Mouse (Mus musculus): ENCODE results near the gene Fermt3.
A peak's percentile ranks its signal among the peaks of the same experiment; 100 is the strongest.
"Not testable (repeated sequence)": the region's sequence is repeated elsewhere in the genome, so short reads cannot be mapped to it uniquely, and the experiment has no call there.

Gene Fermt3

GRCm38 (mm10) chr19:7019191-7019590, at the start of gene Fermt3:
TSS of gene Fermt3 (minus strand) at chr19:7019469.
- peak; percentile 18 for DNase-seq (ENCODE audit: low read depth, low spot score)

- no peak for DNase-seq (ENCODE audit: low read depth, low spot score)
Measured at GRCm38 (mm10) chr19:7068136-7068535, 48.9 kb upstream of the Fermt3 start.

GRCm38 (mm10) chr19:7067344-7068050, 48.2 kb upstream of the Fermt3 start:
- DNase-seq (ENCODE audit: low read depth, low spot score) = no peak

- no peak for DNase-seq (ENCODE audit: low read depth, low spot score)
Measured at GRCm38 (mm10) chr19:7066828-7067342, 47.6 kb upstream of the Fermt3 start.

GRCm38 (mm10) chr19:7066034-7066827, 47.0 kb upstream of the Fermt3 start:
- no peak for DNase-seq (ENCODE audit: low read depth, low spot score)

- DNase-seq (ENCODE audit: low read depth, low spot score) = no peak
Measured at GRCm38 (mm10) chr19:7064571-7064970, 45.3 kb upstream of the Fermt3 start.

- no peak for DNase-seq (ENCODE audit: low read depth, low spot score)
Measured at GRCm38 (mm10) chr19:7062916-7063315, 43.6 kb upstream of the Fermt3 start.

- DNase-seq (ENCODE audit: low read depth, low spot score) = no peak
Measured at GRCm38 (mm10) chr19:7062110-7062509, 42.8 kb upstream of the Fermt3 start.

GRCm38 (mm10) chr19:7058541-7058940, 39.3 kb upstream of the Fermt3 start:
- DNase-seq (ENCODE audit: low read depth, low spot score) = no peak

GRCm38 (mm10) chr19:7057722-7058207, 38.5 kb upstream of the Fermt3 start:
- peak; percentile 59 for DNase-seq (ENCODE audit: low read depth, low spot score)

- no peak for DNase-seq (ENCODE audit: low read depth, low spot score)
Measured at GRCm38 (mm10) chr19:7057126-7057721, 38.0 kb upstream of the Fermt3 start.

- peak; percentile 76 for DNase-seq (ENCODE audit: low read depth, low spot score)
Measured at GRCm38 (mm10) chr19:7056248-7057087, 37.2 kb upstream of the Fermt3 start, which contains the start of gene Macrod1. TSS of gene Macrod1 (plus strand) at chr19:7056810.

GRCm38 (mm10) chr19:7055173-7055572, 35.9 kb upstream of the Fermt3 start:
- DNase-seq (ENCODE audit: low read depth, low spot score) = peak; percentile 60

- no peak for DNase-seq (ENCODE audit: low read depth, low spot score)
Measured at GRCm38 (mm10) chr19:7054772-7055171, 35.5 kb upstream of the Fermt3 start.

GRCm38 (mm10) chr19:7053382-7053781, 34.1 kb upstream of the Fermt3 start:
- not testable (repeated sequence) for DNase-seq (ENCODE audit: low read depth, low spot score)

GRCm38 (mm10) chr19:7044706-7045105, 25.4 kb upstream of the Fermt3 start:
- DNase-seq (ENCODE audit: low read depth, low spot score) = no peak

- no peak for DNase-seq (ENCODE audit: low read depth, low spot score)
Measured at GRCm38 (mm10) chr19:7044279-7044678, 25.0 kb upstream of the Fermt3 start.

- no peak for DNase-seq (ENCODE audit: low read depth, low spot score)
Measured at GRCm38 (mm10) chr19:7041171-7041570, 21.9 kb upstream of the Fermt3 start.

- no peak for DNase-seq (ENCODE audit: low read depth, low spot score)
Measured at GRCm38 (mm10) chr19:7040637-7041130, 21.4 kb upstream of the Fermt3 start.

- DNase-seq (ENCODE audit: low read depth, low spot score) = peak; percentile 100
Measured at GRCm38 (mm10) chr19:7039841-7040636, 20.8 kb upstream of the Fermt3 start, which contains the start of gene Stip1. TSS of gene Stip1 (minus strand) at chr19:7039967.

Measured in telencephalon, adult 2 months (tissue).